Mouse (Mus musculus): Measurements from ENCODE around the gene Sned1. TPM values are rescaled to one million over a fixed set of nuclear protein-coding genes. Genes with fewer than 3 reads are reported as not detected.

The Sned1 gene
- polyA plus RNA-seq, 1 experiment, result 2.6 TPM

GRCm38 (mm10) chr1:93210213-93210641, 25.4 kb upstream of the Sned1 start:
- Histone ChIP-seq H3K36me3 (ENCODE audit: control insufficient read depth, insufficient read depth, low read length) (no peaks in the 10 kb centered on the region), H3K27ac (ENCODE audit: insufficient read depth, low read depth, low read length) (no peak overlapping the region), H3K4me1 (ENCODE audit: control insufficient read depth, insufficient read depth, insufficient read length, low read length) (peaks cover 6% of the 10 kb centered on the region; the same call in 1 of the 2 replicates), H3K27me3 (ENCODE audit: control insufficient read depth, insufficient read depth, low read length) (no peaks in the 10 kb centered on the region), H3K4me3 (ENCODE audit: low read depth, low read length) (no peak overlapping the region)
- TF ChIP-seq POLR2A (IDR thresholded peaks at IDR 0.05; ENCODE audit: low read depth, low read length) (no peak), CTCF (IDR thresholded peaks at IDR 0.05; ENCODE audit: extremely low read depth, insufficient read length, insufficient replicate concordance, low read depth, low read length) (no peak)
- 10% methylated on average over 9 of the region's 9 CpGs for WGBS

- Histone ChIP-seq H3K27ac (ENCODE audit: insufficient read depth, low read depth, low read length) (no peak overlapping the region), H3K36me3 (ENCODE audit: control insufficient read depth, insufficient read depth, low read length) (no peaks in the 10 kb centered on the region), H3K27me3 (ENCODE audit: control insufficient read depth, insufficient read depth, low read length) (no peaks in the 10 kb centered on the region), H3K4me3 (ENCODE audit: low read depth, low read length) (no peak overlapping the region), H3K4me1 (ENCODE audit: control insufficient read depth, insufficient read depth, insufficient read length, low read length) (peaks cover 6% of the 10 kb centered on the region; the same call in 1 of the 2 replicates)
- 81% methylated on average over 11 of the region's 11 CpGs for WGBS
- TF ChIP-seq POLR2A (IDR thresholded peaks at IDR 0.05; ENCODE audit: low read depth, low read length) (no peak), CTCF (IDR thresholded peaks at IDR 0.05; ENCODE audit: extremely low read depth, insufficient read length, insufficient replicate concordance, low read depth, low read length) (no peak)
Observed at GRCm38 (mm10) chr1:93211019-93211418, 24.6 kb upstream of the Sned1 start.

GRCm38 (mm10) chr1:93211549-93212220, 24.0 kb upstream of the Sned1 start:
- 64% methylated on average over 10 of the region's 10 CpGs for WGBS

GRCm38 (mm10) chr1:93212441-93212840, 23.2 kb upstream of the Sned1 start:
- H3K4me3 ChIP-seq (ENCODE audit: low read depth, low read length), result no peak overlapping the region
- TF ChIP-seq CTCF (IDR thresholded peaks at IDR 0.05; ENCODE audit: extremely low read depth, insufficient read length, insufficient replicate concordance, low read depth, low read length) (no peak), POLR2A (IDR thresholded peaks at IDR 0.05; ENCODE audit: low read depth, low read length) (no peak)
- 82% methylated on average over 7 of the region's 7 CpGs for WGBS
- H3K27ac ChIP-seq (ENCODE audit: insufficient read depth, low read depth, low read length), result no peak overlapping the region
- H3K4me1 ChIP-seq (ENCODE audit: control insufficient read depth, insufficient read depth, insufficient read length, low read length), result peaks cover 6% of the 10 kb centered on the region; the same call in 1 of the 2 replicates
- no peaks in the 10 kb centered on the region for H3K36me3 ChIP-seq (ENCODE audit: control insufficient read depth, insufficient read depth, low read length)
- no peaks in the 10 kb centered on the region for H3K27me3 ChIP-seq (ENCODE audit: control insufficient read depth, insufficient read depth, low read length)

More at GRCm38 (mm10) chr1:93211549-93212220, 24.0 kb upstream of the Sned1 start:
- H3K36me3 ChIP-seq (ENCODE audit: control insufficient read depth, insufficient read depth, low read length), result no peaks in the 10 kb centered on the region
- no peak overlapping the region for H3K27ac ChIP-seq (ENCODE audit: insufficient read depth, low read depth, low read length)
- TF ChIP-seq POLR2A (IDR thresholded peaks at IDR 0.05; ENCODE audit: low read depth, low read length), result no peak
- no peak for TF ChIP-seq CTCF (IDR thresholded peaks at IDR 0.05; ENCODE audit: extremely low read depth, insufficient read length, insufficient replicate concordance, low read depth, low read length)
- H3K4me3 ChIP-seq (ENCODE audit: low read depth, low read length), result no peak overlapping the region
- no peaks in the 10 kb centered on the region for H3K27me3 ChIP-seq (ENCODE audit: control insufficient read depth, insufficient read depth, low read length)
- peaks cover 6% of the 10 kb centered on the region; the same call in 1 of the 2 replicates for H3K4me1 ChIP-seq (ENCODE audit: control insufficient read depth, insufficient read depth, insufficient read length, low read length)

- no peak for TF ChIP-seq CTCF (IDR thresholded peaks at IDR 0.05; ENCODE audit: extremely low read depth, insufficient read length, insufficient replicate concordance, low read depth, low read length)
- no peak for TF ChIP-seq POLR2A (IDR thresholded peaks at IDR 0.05; ENCODE audit: low read depth, low read length)
- peaks cover 6% of the 10 kb centered on the region; the same call in 1 of the 2 replicates for H3K4me1 ChIP-seq (ENCODE audit: control insufficient read depth, insufficient read depth, insufficient read length, low read length)
- no peaks in the 10 kb centered on the region for H3K27me3 ChIP-seq (ENCODE audit: control insufficient read depth, insufficient read depth, low read length)
- H3K36me3 ChIP-seq (ENCODE audit: control insufficient read depth, insufficient read depth, low read length), result no peaks in the 10 kb centered on the region
- no peak overlapping the region for H3K27ac ChIP-seq (ENCODE audit: insufficient read depth, low read depth, low read length)
- no peak overlapping the region for H3K4me3 ChIP-seq (ENCODE audit: low read depth, low read length)
- 58% methylated on average over 5 of the region's 5 CpGs for WGBS
Observed at GRCm38 (mm10) chr1:93214612-93215011, 21.0 kb upstream of the Sned1 start.

- TF ChIP-seq POLR2A (IDR thresholded peaks at IDR 0.05; ENCODE audit: low read depth, low read length), result no peak
- TF ChIP-seq CTCF (IDR thresholded peaks at IDR 0.05; ENCODE audit: extremely low read depth, insufficient read length, insufficient replicate concordance, low read depth, low read length), result no peak
- H3K27me3 ChIP-seq (ENCODE audit: control insufficient read depth, insufficient read depth, low read length), result no peaks in the 10 kb centered on the region
- 49% methylated on average over 9 of the region's 9 CpGs for WGBS
Observed at GRCm38 (mm10) chr1:93216839-93217497, 18.7 kb upstream of the Sned1 start.

GRCm38 (mm10) chr1:93217530-93217929, 18.1 kb upstream of the Sned1 start:
- 71% methylated on average over 7 of the region's 7 CpGs for WGBS
- H3K4me3 ChIP-seq (ENCODE audit: low read depth, low read length), result no peak overlapping the region
- H3K27ac ChIP-seq (ENCODE audit: insufficient read depth, low read depth, low read length), result no peak overlapping the region
- H3K4me1 ChIP-seq (ENCODE audit: control insufficient read depth, insufficient read depth, insufficient read length, low read length), result no peaks in the 10 kb centered on the region
- H3K36me3 ChIP-seq (ENCODE audit: control insufficient read depth, insufficient read depth, low read length), result no peaks in the 10 kb centered on the region
- H3K27me3 ChIP-seq (ENCODE audit: control insufficient read depth, insufficient read depth, low read length), result no peaks in the 10 kb centered on the region
- TF ChIP-seq CTCF (IDR thresholded peaks at IDR 0.05; ENCODE audit: extremely low read depth, insufficient read length, insufficient replicate concordance, low read depth, low read length) (no peak), POLR2A (IDR thresholded peaks at IDR 0.05; ENCODE audit: low read depth, low read length) (no peak)

More at GRCm38 (mm10) chr1:93216839-93217497, 18.7 kb upstream of the Sned1 start:
- Histone ChIP-seq H3K4me1 (ENCODE audit: control insufficient read depth, insufficient read depth, insufficient read length, low read length) (no peaks in the 10 kb centered on the region), H3K27ac (ENCODE audit: insufficient read depth, low read depth, low read length) (no peak overlapping the region), H3K4me3 (ENCODE audit: low read depth, low read length) (no peak overlapping the region), H3K36me3 (ENCODE audit: control insufficient read depth, insufficient read depth, low read length) (no peaks in the 10 kb centered on the region)
